Mouse (Mus musculus) liver, embryonic 14.5 days (tissue): ENCODE results near the gene Spats2. TPM values are rescaled to one million over a fixed set of nuclear protein-coding genes. Genes with fewer than 3 reads are reported as not detected.
A peak's percentile ranks its signal among the peaks of the same experiment; 100 is the strongest.
"Not testable (repeated sequence)": the region's sequence is repeated elsewhere in the genome, so short reads cannot be mapped to it uniquely, and the experiment has no call there.

Source experiments
- ATAC-seq: fragments of 200-750 bp; cut with Nextera tagmentation; 2 replicates; pipeline ENCODE4 v1.8.0; 2017; ENCODE audit warnings: moderate number of reproducible peaks, mild to moderate bottlenecking, moderate library complexity; ENCODE audit not compliant: insufficient read depth
- DNase-seq, 3 experiments: peaks; one replicate each; pipeline ENCODE4 v3.0.0-alpha.2; 2012 to 2013; ENCODE audit warnings: low read depth in 3 of 3, low spot score in 3 of 3
- H3K27ac ChIP-seq: fragments of 300-500 bp; sonication (generic); 2 replicates; pipeline ENCODE4 v1.5.1; 2014; ENCODE audit warnings: moderate library complexity, mild to moderate bottlenecking, control low read depth, inconsistent platforms
- H3K27me3 ChIP-seq: fragments of 300-500 bp; sonication (generic); 2 replicates; pipeline ENCODE4 v1.6.1; 2014; ENCODE audit warnings: mild to moderate bottlenecking, low read length, moderate library complexity; ENCODE audit not compliant: control insufficient read depth, insufficient read depth
- H3K36me3 ChIP-seq: fragments of 300-500 bp; sonication (generic); replicated peaks from 2 replicates; pipeline ENCODE4 v1.6.1; 2014; ENCODE audit warnings: low read depth; ENCODE audit not compliant: control insufficient read depth, insufficient read depth
- H3K4me1 ChIP-seq, 2 experiments: fragments of 200-500 bp in 1 of 2; fragments of 300-500 bp in 1 of 2; sonication (generic) in 1 of 2; replicated peaks; 2 replicates each; pipeline ENCODE4 v1.6.1; 2012 to 2014; ENCODE audit warnings: antibody characterized with exemption in 1 of 2, inconsistent platforms in 1 of 2, low read length in 1 of 2; ENCODE audit not compliant: control insufficient read depth in 2 of 2, insufficient read depth in 2 of 2
- H3K4me2 ChIP-seq: fragments of 300-500 bp; sonication (generic); 2 replicates; pipeline ENCODE4 v1.6.1; 2014; ENCODE audit warnings: low read depth, mild to moderate bottlenecking, control low read depth, moderate library complexity
- H3K4me3 ChIP-seq, 2 experiments: fragments of 200-500 bp in 1 of 2; fragments of 300-500 bp in 1 of 2; sonication (generic) in 1 of 2; 2 replicates each; pipeline ENCODE4 v1.5.1; 2012 to 2014; ENCODE audit warnings: low read depth in 2 of 2, low read length in 2 of 2, mild to moderate bottlenecking in 2 of 2, control low read depth in 1 of 2, inconsistent platforms in 1 of 2, moderate library complexity in 1 of 2; ENCODE audit not compliant: insufficient read depth in 1 of 2
- H3K9ac ChIP-seq: fragments of 300-500 bp; sonication (generic); replicated peaks from 2 replicates; pipeline ENCODE4 v1.6.1; 2014; ENCODE audit warnings: mild to moderate bottlenecking, control low read depth, moderate library complexity
- H3K9me3 ChIP-seq: fragments of 300-500 bp; sonication (generic); 2 replicates; pipeline ENCODE4 v1.6.1; 2016; ENCODE audit warnings: low read length, mixed read lengths; ENCODE audit not compliant: control insufficient read depth
- CTCF ChIP-seq: IDR thresholded peaks from 2 replicates; pipeline ENCODE4 v1.5.1; 2016; ENCODE audit warnings: antibody characterized with exemption, low read depth, control low read depth
- EP300 ChIP-seq: IDR thresholded peaks from 2 replicates; pipeline ENCODE4 v1.6.1; 2016; ENCODE audit warnings: antibody characterized with exemption, low read depth
- WGBS: fragments of 180-500 bp; shearing (Covaris S2); extraction: QIAGEN DNeasy Blood & Tissue Kit; methylation state at CpG from one replicate; pipeline ENCODE4 v1.1.7; 2014; ENCODE audit not compliant: insufficient replicate concordance; 5-methylcytosine and 5-hydroxymethylcytosine counted together
- polyA plus RNA-seq, 2 experiments: library from polyadenylated mRNA; depleted of rRNA in 1 of 2; stranded (reverse) in 1 of 2; unstranded in 1 of 2; fragments of >200 nt; fragmentation: Nextera tagmentation in 1 of 2; extraction: Ambion mirVana in 1 of 2; gene quantifications; 2 replicates each; pipeline versions ENCODE4 v1.2.1 to v1.2.3; 2012 to 2014

The Spats2 gene
- polyA plus RNA-seq, 2 experiments, result 6.7 to 7.7 TPM

DNA sequence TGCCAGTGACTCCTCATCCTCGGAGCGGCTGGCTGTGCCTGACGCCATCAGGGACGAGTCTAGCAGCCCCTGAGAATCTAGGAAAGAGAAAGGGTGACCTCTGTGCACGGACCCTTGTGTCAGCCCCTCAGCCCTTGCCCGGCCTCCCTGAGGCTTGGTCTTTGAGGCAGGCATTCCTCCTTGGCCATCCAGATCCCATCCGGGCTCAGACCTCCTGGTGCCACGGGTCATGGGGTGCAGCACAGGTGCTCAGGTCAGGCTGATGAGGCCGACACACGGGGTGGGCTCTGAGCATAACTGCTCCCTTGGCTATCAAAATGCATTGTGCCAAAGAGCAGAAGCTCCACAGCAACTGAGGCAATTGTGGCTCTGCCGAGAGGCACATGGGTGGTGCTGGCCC lies 124.2 kb downstream of the Spats2 start:
- TF ChIP-seq EP300 (no peak), CTCF (no peak)
- Histone ChIP-seq H3K36me3 (peaks cover 2% of the 10 kb centered on the region), H3K27me3 (no peaks in the 10 kb centered on the region)

DNA sequence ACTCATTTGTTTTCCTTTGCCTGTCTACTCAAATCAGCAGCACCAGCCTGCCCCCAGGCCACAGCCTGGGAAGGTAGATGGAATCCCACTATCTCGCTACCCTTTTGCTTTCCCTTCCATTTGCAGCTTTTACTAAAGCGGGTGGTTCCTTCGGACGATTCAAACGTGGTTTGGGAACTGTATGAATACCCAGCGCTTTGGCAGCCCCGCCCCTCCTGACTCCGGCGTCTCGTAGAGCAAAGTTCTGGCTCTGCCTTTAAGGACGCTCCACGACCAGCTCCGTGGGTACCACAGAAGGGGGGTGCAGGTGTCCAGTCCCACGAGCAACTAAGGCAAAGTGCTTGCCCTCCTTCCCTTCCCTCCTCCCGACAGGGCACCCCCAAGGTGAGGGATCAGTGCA lies 125.4 kb downstream of the Spats2 start:
- WGBS, result under 1% methylated on average over 14 of the region's 15 CpGs
- H3K4me1 ChIP-seq, result peaks cover 5 to 15% of the 10 kb centered on the region in 2 experiments; a peak in 3 of 4 replicates

More for the DNA sequence above, 124.2 kb downstream of the Spats2 start:
- Histone ChIP-seq H3K4me3 (no peak overlapping the region), H3K9ac (no peak overlapping the region), H3K4me2 (no peak overlapping the region), H3K4me1 (peaks cover 5 to 15% of the 10 kb centered on the region in 2 experiments; a peak in 3 of 4 replicates), H3K9me3 (no peaks in the 10 kb centered on the region), H3K27ac (no peak overlapping the region)
- ATAC-seq (no peak), DNase-seq (no peak)
- WGBS, result 75% methylated on average over 11 of the region's 11 CpGs

GRCm38 (mm10) chr15:99251626-99252380 lies 126.1 kb downstream of the Spats2 start, which contains the start of gene Mcrs1:
Gene Mcrs1, minus strand, starts transcription at chr15:99251961.
- Histone ChIP-seq H3K9me3 (no peaks in the 10 kb centered on the region), H3K36me3 (peaks cover 2% of the 10 kb centered on the region), H3K4me1 (peaks cover 5 to 15% of the 10 kb centered on the region in 2 experiments; a peak in 3 of 4 replicates), H3K27me3 (no peaks in the 10 kb centered on the region), H3K27ac (peak within 1 kb of the TSS; percentile 96), H3K9ac (peak within 1 kb of the TSS; percentile 83), H3K4me2 (peak within 1 kb of the TSS; percentile 84), H3K4me3 (peak within 1 kb of the TSS; percentile 78 to 89)
- under 1% methylated on average over 52 of the region's 52 CpGs for WGBS
- no peak for TF ChIP-seq CTCF
- peak; percentile 24; the same call in 1 of the 2 replicates for TF ChIP-seq EP300
- peak; percentile 95 to 97 (median 96) for DNase-seq
- peak; percentile 88 for ATAC-seq

More for the DNA sequence above, 125.4 kb downstream of the Spats2 start:
- Histone ChIP-seq H3K9ac (peak overlapping the region; percentile 63), H3K4me2 (peak overlapping the region; percentile 84), H3K4me3 (peak overlapping the region; percentile 68 to 78)
- ATAC-seq, result peak; percentile 21
- H3K27ac ChIP-seq, H3K36me3 ChIP-seq, H3K27me3 ChIP-seq, DNase-seq, H3K9me3 ChIP-seq: not testable (repeated sequence)

DNA sequence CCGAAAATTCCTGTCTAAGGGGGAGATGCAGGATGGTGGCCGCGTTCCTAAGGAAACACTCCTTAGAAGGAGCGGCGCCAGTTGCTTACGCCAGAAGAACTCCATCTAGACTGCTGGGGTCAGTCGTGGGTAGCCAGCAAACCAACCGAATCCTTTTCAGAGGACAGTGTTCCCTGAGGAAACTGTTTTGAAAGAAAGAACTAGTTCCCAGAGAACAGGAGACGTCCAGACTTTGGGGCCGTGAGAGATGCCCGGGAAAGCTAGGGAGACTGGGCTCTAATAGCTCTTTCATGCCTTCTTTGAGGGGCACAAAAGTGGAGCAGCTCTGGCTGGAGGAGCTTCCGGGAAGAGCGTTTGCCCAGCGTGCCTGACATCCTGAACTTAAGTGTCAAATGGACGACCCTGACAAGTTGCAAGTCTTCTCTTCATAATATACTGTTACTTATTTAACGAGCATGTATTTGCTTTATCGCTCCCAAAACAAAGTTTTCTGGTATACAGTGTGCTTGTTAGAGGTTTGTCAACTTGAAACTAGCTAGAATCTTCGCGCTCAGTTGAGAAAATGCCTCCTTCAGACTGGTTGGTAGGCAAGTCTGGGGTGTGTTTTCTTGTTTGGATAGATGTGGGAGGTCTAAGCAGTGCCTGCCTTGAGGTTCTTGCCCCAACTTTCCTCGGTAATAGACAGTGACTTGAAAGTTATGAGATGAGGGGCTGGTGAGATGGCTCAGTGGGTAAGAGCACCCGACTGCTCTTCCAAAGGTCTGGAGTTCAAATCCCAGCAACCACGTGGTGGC lies 126.9 kb downstream of the Spats2 start:
- H3K9ac ChIP-seq, result peak overlapping the region; percentile 83
- TF ChIP-seq EP300, result no peak
- no peak for TF ChIP-seq CTCF
- H3K4me2 ChIP-seq, result peak overlapping the region; percentile 84
- H3K4me1 ChIP-seq, result peaks cover 5 to 15% of the 10 kb centered on the region in 2 experiments; a peak in 3 of 4 replicates
- H3K36me3 ChIP-seq, result peaks cover under 1% of the 10 kb centered on the region
- peak in 1 of 3 experiments; percentile 22 for DNase-seq
- H3K9me3 ChIP-seq, result no peaks in the 10 kb centered on the region
- peak overlapping the region; percentile 78 to 89 for H3K4me3 ChIP-seq
- 2% methylated on average over 22 of the region's 22 CpGs for WGBS
- no peaks in the 10 kb centered on the region for H3K27me3 ChIP-seq
- peak; percentile 24; the same call in 1 of the 2 replicates for ATAC-seq
- H3K27ac ChIP-seq, result peak overlapping the region; percentile 96

DNA sequence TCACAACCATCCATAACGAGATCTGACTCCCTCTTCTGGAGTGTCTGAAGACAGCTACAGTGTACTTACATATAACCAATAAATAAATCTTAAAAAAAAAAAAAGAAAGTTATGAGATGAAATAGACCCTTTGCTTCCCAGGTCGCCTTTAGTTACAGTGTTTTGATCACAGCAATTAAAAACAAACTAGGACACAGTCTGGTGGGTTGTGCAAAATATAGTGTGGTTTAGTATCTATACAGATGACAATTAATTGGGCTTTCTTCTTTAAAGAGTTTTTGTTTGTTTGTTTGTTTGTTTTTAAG lies 127.4 kb downstream of the Spats2 start:
- WGBS, result 41% methylated on average over 2 of the region's 2 CpGs
- not testable (repeated sequence) for ATAC-seq, H3K27ac ChIP-seq, H3K9me3 ChIP-seq, H3K27me3 ChIP-seq, H3K4me3 ChIP-seq, H3K9ac ChIP-seq, DNase-seq, H3K36me3 ChIP-seq
- Histone ChIP-seq H3K4me1 (peaks cover 5 to 15% of the 10 kb centered on the region in 2 experiments; a peak in 3 of 4 replicates), H3K4me2 (peak overlapping the region; percentile 84)
